Comparison of ENCODE assay signal across 10 mouse cellular contexts in the genomic region with DNA sequence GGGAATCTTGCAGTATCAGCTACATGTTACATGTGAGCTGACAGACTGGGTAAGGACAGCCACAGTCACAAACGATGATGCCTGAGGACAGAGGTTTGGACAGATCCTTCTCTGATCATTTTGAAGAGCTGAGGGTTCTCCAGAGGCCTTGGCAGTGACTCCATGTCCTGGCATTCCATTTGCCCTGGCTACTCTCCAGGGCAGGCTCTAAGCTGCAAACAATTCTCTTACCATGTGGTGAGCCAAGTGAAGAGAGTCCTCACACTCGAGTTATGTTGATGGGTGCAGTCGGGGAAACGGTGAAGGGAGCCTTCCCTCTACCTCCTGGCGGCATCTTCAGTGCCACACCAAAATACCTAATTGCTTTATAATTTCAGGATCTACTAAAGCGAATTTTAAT.
DNase-seq lines count a peak whose midpoint lies in the region; ATAC-seq and TF ChIP-seq lines count a peak whose summit lies in the region.
"Had no signal": no experiment of that assay in that cellular context is flagged by ENCODE, and none has a peak within 500 bp of the region (broad histone marks: within the 10 kb centered on the region; RNA-seq: fewer than 3 reads in every experiment).

No protein-coding gene starts in this region.

- no peak overlapping the region for H3K9ac ChIP-seq in midbrain, embryonic 12.5 days (replicated peaks)
- H3K9ac ChIP-seq in midbrain, postnatal 0 days (replicated peaks; ENCODE audit: low read length, poor library complexity, severe bottlenecking) = no peak overlapping the region
- H3K9ac ChIP-seq in forebrain, embryonic 13.5 days = no peak overlapping the region

- 0 out of 2 replicates have a peak overlapping the region, but pooled peaks have one; percentile 22 for H3K27ac ChIP-seq in midbrain, embryonic 12.5 days (replicated peaks)
- no peak overlapping the region for H3K27ac ChIP-seq in midbrain, postnatal 0 days (ENCODE audit: low read depth, low read length)
- no peak overlapping the region for H3K27ac ChIP-seq in gastrocnemius, adult 2 months
- no peak overlapping the region for H3K27ac ChIP-seq in forebrain, embryonic 13.5 days
- H3K27ac ChIP-seq: macrophage had no signal

- no peak for ATAC-seq in midbrain, embryonic 12.5 days (ENCODE audit: low FRiP score, low read depth)
- no peak for ATAC-seq in midbrain, postnatal 0 days (ENCODE audit: low FRiP score)
- ATAC-seq in frontal cortex, adult (ENCODE audit: low TSS enrichment) = no peak
- ATAC-seq in forebrain, embryonic 13.5 days = no peak
- ATAC-seq: forebrain, embryonic 14.5 days had no signal

- H3K27me3 ChIP-seq in midbrain, embryonic 12.5 days = no peaks in the 10 kb centered on the region
- H3K27me3 ChIP-seq in midbrain, postnatal 0 days (ENCODE audit: insufficient read depth, low read length) = no peaks in the 10 kb centered on the region; the same call in 1 of the 2 replicates
- H3K27me3 ChIP-seq in forebrain, embryonic 13.5 days = no peaks in the 10 kb centered on the region

- no peak for TF ChIP-seq CTCF in midbrain, postnatal 0 days (IDR thresholded peaks at IDR 0.05)
- TF ChIP-seq CTCF in gastrocnemius, adult 2 months (IDR thresholded peaks at IDR 0.05) = no peak

- no peaks in the 10 kb centered on the region for H3K36me3 ChIP-seq in midbrain, embryonic 12.5 days
- H3K36me3 ChIP-seq in midbrain, postnatal 0 days (ENCODE audit: insufficient read depth, low read length) = no peaks in the 10 kb centered on the region
- no peaks in the 10 kb centered on the region for H3K36me3 ChIP-seq in forebrain, embryonic 13.5 days (ENCODE audit: poor library complexity, severe bottlenecking)

- intact Hi-C loops in gastrocnemius, adult 2 months (cut with DNase I) = no loop called here

- H3K4me1 ChIP-seq in midbrain, embryonic 12.5 days = no peaks in the 10 kb centered on the region
- no peaks in the 10 kb centered on the region for H3K4me1 ChIP-seq in midbrain, postnatal 0 days (ENCODE audit: insufficient read depth, low read length)
- H3K4me1 ChIP-seq in forebrain, embryonic 13.5 days = 0 out of 2 replicates have a peak, but pooled peaks cover 2% of the 10 kb centered on the region

- no peaks in the 10 kb centered on the region for H3K9me3 ChIP-seq in midbrain, embryonic 12.5 days
- H3K9me3 ChIP-seq in midbrain, postnatal 0 days (ENCODE audit: low read length) = no peaks in the 10 kb centered on the region
- H3K9me3 ChIP-seq in forebrain, embryonic 13.5 days (replicated peaks) = no peaks in the 10 kb centered on the region

- peak; percentile 15 for DNase-seq in gastrocnemius, adult 18-20 months (ENCODE audit: low spot score)
- DNase-seq in gastrocnemius, adult 8-10 months (ENCODE audit: low spot score in 2 of 2) = no peak
- DNase-seq in midbrain, postnatal 0 days (ENCODE audit: low spot score) = no peak
- peak; percentile 43 for DNase-seq in gastrocnemius, adult 2 months
- peak; percentile 21 for DNase-seq in lung, postnatal 25 days (ENCODE audit: low spot score)

- WGBS in midbrain, embryonic 12.5 days = 86% methylated on average over 6 of the region's 6 CpGs
- 70% methylated on average over 6 of the region's 6 CpGs for WGBS in midbrain, postnatal 0 days
- WGBS in forebrain, embryonic 13.5 days = 78% methylated on average over 6 of the region's 6 CpGs

- H3K4me3 ChIP-seq in midbrain, embryonic 12.5 days = no peak overlapping the region
- H3K4me3 ChIP-seq in midbrain, postnatal 0 days (ENCODE audit: low read depth, low read length) = no peak overlapping the region
- no peak overlapping the region for H3K4me3 ChIP-seq in gastrocnemius, adult 2 months
- H3K4me3 ChIP-seq in forebrain, embryonic 13.5 days = no peak overlapping the region

- H3K4me2 ChIP-seq in midbrain, embryonic 12.5 days (replicated peaks) = no peak overlapping the region
- no peak overlapping the region for H3K4me2 ChIP-seq in midbrain, postnatal 0 days (ENCODE audit: low read depth, low read length, poor library complexity, severe bottlenecking)
- no peak overlapping the region for H3K4me2 ChIP-seq in forebrain, embryonic 13.5 days

Comparison
In these comparisons a context has a peak if more than half of its experiments do, and no peak if none do; other contexts are left out.
1. DNase-seq: peak in gastrocnemius, adult 18-20 months (single experiment), gastrocnemius, adult 2 months (single experiment) and lung, postnatal 25 days (single experiment); none in gastrocnemius, adult 8-10 months (0 of 2) and midbrain, postnatal 0 days (single experiment).